In genomic region chr14:7105124-7105802, GRCm38 (mm10) we compare ENCODE assay signal across 10 mouse cellular contexts. TPM values are rescaled to one million over a fixed set of nuclear protein-coding genes. Genes with fewer than 3 reads are reported as not detected.
DNase-seq lines count a peak whose midpoint lies in the region; ATAC-seq and TF ChIP-seq lines count a peak whose summit lies in the region.
"Not testable (repeated sequence)": the region's sequence is repeated elsewhere in the genome, so short reads cannot be mapped to it uniquely, and the experiment has no call there.
"Had no signal": no experiment of that assay in that cellular context is flagged by ENCODE, and none has a peak within 500 bp of the region (broad histone marks: within the 10 kb centered on the region; RNA-seq: fewer than 3 reads in every experiment).

No protein-coding gene starts in this region.

- H3K4me1 ChIP-seq in embryonic facial prominence, embryonic 12.5 days; heart, adult 2 months (ENCODE audit: control insufficient read depth, insufficient read depth, low read length); hindbrain, postnatal 0 days (ENCODE audit: insufficient read depth, low read length); lung, embryonic 16.5 days (replicated peaks; ENCODE audit: control insufficient read depth, insufficient read depth, low read length): not testable (repeated sequence)

- H3K79me2 ChIP-seq in heart, adult 2 months (replicated peaks; ENCODE audit: control insufficient read depth, insufficient read depth, low read length), result not testable (repeated sequence)

- H3K9ac ChIP-seq in embryonic facial prominence, embryonic 12.5 days, result peak overlapping the region; percentile 64
- peak overlapping the region; percentile 19 for H3K9ac ChIP-seq in heart, adult 2 months (ENCODE audit: low read depth, low read length)
- not testable (repeated sequence) for H3K9ac ChIP-seq in hindbrain, postnatal 0 days (replicated peaks; ENCODE audit: low read length)
- peak overlapping the region; percentile 59 for H3K9ac ChIP-seq in lung, embryonic 16.5 days (ENCODE audit: low read length)

- WGBS in embryonic facial prominence, embryonic 12.5 days, result 0% methylated on average over 13 of the region's 54 CpGs
- 3% methylated on average over 8 of the region's 54 CpGs for whole genome bisulfite sequencing in heart, adult 2 months
- WGBS in hindbrain, postnatal 0 days, result 2% methylated on average over 8 of the region's 54 CpGs
- WGBS in lung, embryonic 16.5 days, result 0% methylated on average over 8 of the region's 54 CpGs

- H3K27ac ChIP-seq in embryonic facial prominence, embryonic 12.5 days, result peak overlapping the region; percentile 73; the same call in 1 of the 2 replicates
- H3K27ac ChIP-seq in heart, adult 2 months; left cerebral cortex, adult 2 months: not testable (repeated sequence)
- peak overlapping the region; percentile 84 for H3K27ac ChIP-seq in hindbrain, postnatal 0 days
- peak overlapping the region; percentile 59; the same call in 1 of the 2 replicates for H3K27ac ChIP-seq in lung, embryonic 16.5 days (ENCODE audit: low read length)

- peak overlapping the region; percentile 48 for H3K4me3 ChIP-seq in embryonic facial prominence, embryonic 12.5 days
- H3K4me3 ChIP-seq in heart, adult 2 months; left cerebral cortex, adult 2 months: not testable (repeated sequence)
- H3K4me3 ChIP-seq in hindbrain, postnatal 0 days (ENCODE audit: low read length), result peak overlapping the region; percentile 37
- H3K4me3 ChIP-seq in lung, embryonic 16.5 days (ENCODE audit: low read length), result peak overlapping the region; percentile 46

- not testable (repeated sequence) for ATAC-seq in embryonic facial prominence, embryonic 12.5 days (ENCODE audit: insufficient number of reproducible peaks, insufficient read depth, low FRiP score, low TSS enrichment); hindbrain, postnatal 0 days; lung, embryonic 16.5 days (ENCODE audit: low read depth)

- peak overlapping the region; percentile 48 for H3K4me2 ChIP-seq in embryonic facial prominence, embryonic 12.5 days (replicated peaks)
- H3K4me2 ChIP-seq in hindbrain, postnatal 0 days (ENCODE audit: low read depth, low read length), result peak overlapping the region; percentile 47; the same call in 1 of the 2 replicates
- peak overlapping the region; percentile 58 for H3K4me2 ChIP-seq in lung, embryonic 16.5 days (ENCODE audit: low read depth, low read length)

- TF ChIP-seq POLR2A in heart, adult 2 months (IDR thresholded peaks at IDR 0.05; ENCODE audit: insufficient read depth, low read depth, low read length), result not testable (repeated sequence)

- intact Hi-C loops in heart, adult 2 months (cut with DNase I); left cerebral cortex, adult 2 months (cut with DNase I): not testable (repeated sequence)

- H3K9me3 ChIP-seq in embryonic facial prominence, embryonic 12.5 days; hindbrain, postnatal 0 days (ENCODE audit: low read length); lung, embryonic 16.5 days (ENCODE audit: control insufficient read depth, low read length): not testable (repeated sequence)

- DNase-seq in adrenal gland, adult 2 months, result peak; percentile 4
- peak; percentile 2 to 10 for DNase-seq in heart, adult 2 months
- peak; percentile 32 for DNase-seq in hindbrain, postnatal 0 days (ENCODE audit: low spot score)
- peak; percentile 8 to 12 for DNase-seq in left cerebral cortex, adult 2 months (ENCODE audit: extremely low spot score in 1 of 2, low spot score in 2 of 2)
- DNase-seq in retina, postnatal 1 day, result peak; percentile 54
- peak; percentile 22 for DNase-seq in thymus, postnatal 14 days

- not testable (repeated sequence) for TF ChIP-seq EP300 in heart, adult 2 months (IDR thresholded peaks at IDR 0.05; ENCODE audit: insufficient read depth, low read depth, low read length)

- H3K27me3 ChIP-seq in embryonic facial prominence, embryonic 12.5 days; heart, adult 2 months (ENCODE audit: control insufficient read depth, insufficient read depth, low read length); hindbrain, postnatal 0 days (ENCODE audit: insufficient read depth, low read length); lung, embryonic 16.5 days (ENCODE audit: control insufficient read depth, insufficient read depth, low read depth, low read length): not testable (repeated sequence)

- not testable (repeated sequence) for H3K36me3 ChIP-seq in embryonic facial prominence, embryonic 12.5 days; heart, adult 2 months (ENCODE audit: control insufficient read depth, insufficient read depth, low read length); hindbrain, postnatal 0 days (ENCODE audit: insufficient read depth, low read length); lung, embryonic 16.5 days (ENCODE audit: control insufficient read depth, insufficient read depth, low read length)

- TF ChIP-seq CTCF in heart, adult 2 months (IDR thresholded peaks at IDR 0.05); hindbrain, postnatal 0 days (IDR thresholded peaks at IDR 0.05; ENCODE audit: low read depth); left cerebral cortex, adult 2 months (IDR thresholded peaks at IDR 0.05): not testable (repeated sequence)

RNA-seq across cellular contexts. Expression of gene Gm3696, which starts 4.8 kb away (rescaled TPM):
- total RNA-seq in adrenal gland, adult 2 months (2021), result under 1 TPM; 0.21 to 0.26 TPM
- polyA plus RNA-seq in adrenal gland, adult 2 months (2012; rRNA removed), result not detected in 2 replicates
- 1.4 and 1.7 TPM in 2 replicates for polyA plus RNA-seq in embryonic facial prominence, embryonic 12.5 days (2016; fragmentation: Nextera tagmentation; extraction: Ambion mirVana)
- total RNA-seq in heart, adult 2 months (2021), result under 1 TPM in 1 of 2 experiments, not detected in 1; 0.30 TPM
- polyA plus RNA-seq in heart, adult 2 months (2012; rRNA removed), result not detected in 2 replicates
- total RNA-seq in hindbrain, postnatal 0 days (2014; rRNA removed), result 5.1 and 5.2 TPM in 2 replicates
- polyA plus RNA-seq in hindbrain, postnatal 0 days (2015; fragmentation: Nextera tagmentation; extraction: Ambion mirVana), result 5.5 and 7.1 TPM in 2 replicates
- total RNA-seq in left cerebral cortex, adult 2 months (2021), result 1 to 10 TPM; 1.9 to 3.4 TPM
- polyA plus RNA-seq in lung, embryonic 16.5 days (2015; fragmentation: Nextera tagmentation; extraction: Ambion mirVana), result 0.39 and 0.79 TPM in 2 replicates
- total RNA-seq: gastrocnemius, postnatal 36 days had no signal
- polyA plus RNA-seq: G1E had no signal

RNA-seq across cellular contexts. Expression of gene Gm6676, which starts 19.9 kb away (rescaled TPM):
- total RNA-seq in adrenal gland, adult 2 months (2021), result not detected
- polyA plus RNA-seq in adrenal gland, adult 2 months (2012; rRNA removed), result not detected in 2 replicates
- polyA plus RNA-seq in embryonic facial prominence, embryonic 12.5 days (2016; fragmentation: Nextera tagmentation; extraction: Ambion mirVana), result not detected in 2 replicates
- total RNA-seq in heart, adult 2 months (2021), result not detected
- not detected in 2 replicates for polyA plus RNA-seq in heart, adult 2 months (2012; rRNA removed)
- total RNA-seq in hindbrain, postnatal 0 days (2014; rRNA removed), result not detected in 2 replicates
- not detected in 2 replicates for polyA plus RNA-seq in hindbrain, postnatal 0 days (2015; fragmentation: Nextera tagmentation; extraction: Ambion mirVana)
- total RNA-seq in left cerebral cortex, adult 2 months (2021), result not detected
- not detected in 2 replicates for polyA plus RNA-seq in lung, embryonic 16.5 days (2015; fragmentation: Nextera tagmentation; extraction: Ambion mirVana)
- total RNA-seq: G1E; gastrocnemius, postnatal 36 days had no signal
- polyA plus RNA-seq: G1E had no signal

Comparison
In these comparisons a context has a peak if more than half of its experiments do, and no peak if none do; other contexts are left out.
1. DNase-seq: peak in every context shown above with its lines; median percentile 54 in retina, postnatal 1 day; 32 in hindbrain, postnatal 0 days; 22 in thymus, postnatal 14 days; 10 in left cerebral cortex, adult 2 months; 6 in heart, adult 2 months; 4 in adrenal gland, adult 2 months.